Mouse (Mus musculus) cerebellum, adult (tissue): ENCODE measurements around the gene Pmpca.
A peak's percentile ranks its signal among the peaks of the same experiment; 100 is the strongest.
"Not testable (repeated sequence)": the region's sequence is repeated elsewhere in the genome, so short reads cannot be mapped to it uniquely, and the experiment has no call there.

Experiments used
- ATAC-seq: cut with Nextera tagmentation; 2 replicates; pipeline ENCODE4 v1.9.2; 2017; ENCODE audit warnings: mild to moderate bottlenecking, moderate library complexity, mixed read lengths; ENCODE audit not compliant: insufficient number of reproducible peaks, low FRiP score, low TSS enrichment

The Pmpca gene

GRCm38 (mm10) chr2:26367911-26368310 lies 21.2 kb upstream of the Pmpca start:
- no peak for ATAC-seq

GRCm38 (mm10) chr2:26368572-26368971 lies 20.6 kb upstream of the Pmpca start:
- ATAC-seq: no peak

- no peak for ATAC-seq
These were observed 16.7 kb upstream of the Pmpca start for GRCm38 (mm10) chr2:26372396-26372795.

- peak; percentile 90 for ATAC-seq
These were observed 8.9 kb upstream of the Pmpca start, which contains the start of gene Snapc4 for GRCm38 (mm10) chr2:26380131-26380771. Gene Snapc4 (minus strand): TSS chr2:26380653.

GRCm38 (mm10) chr2:26380871-26381270 lies 8.3 kb upstream of the Pmpca start:
- ATAC-seq: not testable (repeated sequence)

GRCm38 (mm10) chr2:26387713-26388112 lies 1.4 kb upstream of the Pmpca start:
- ATAC-seq: no peak

- 0 out of 2 replicates have a peak, but pooled peaks have one; percentile 54 for ATAC-seq
These were observed 421 bp upstream of the Pmpca start for GRCm38 (mm10) chr2:26388682-26389153.

GRCm38 (mm10) chr2:26390954-26391353 lies 1.8 kb downstream of the Pmpca start:
- no peak for ATAC-seq

GRCm38 (mm10) chr2:26391617-26392016 lies 2.5 kb downstream of the Pmpca start:
- ATAC-seq: no peak

GRCm38 (mm10) chr2:26398978-26399377 lies 9.8 kb downstream of the Pmpca start:
- ATAC-seq: no peak

- no peak for ATAC-seq
These were observed 10.5 kb downstream of the Pmpca start for GRCm38 (mm10) chr2:26399647-26400046.

GRCm38 (mm10) chr2:26400296-26400695 lies 11.2 kb downstream of the Pmpca start:
- ATAC-seq: no peak

GRCm38 (mm10) chr2:26401023-26401422 lies 11.9 kb downstream of the Pmpca start:
- ATAC-seq: no peak

- ATAC-seq: no peak
These were observed 13.1 kb downstream of the Pmpca start for GRCm38 (mm10) chr2:26402265-26402664.

GRCm38 (mm10) chr2:26403306-26403705 lies 14.2 kb downstream of the Pmpca start:
- ATAC-seq: no peak

GRCm38 (mm10) chr2:26408515-26409356 lies 19.6 kb downstream of the Pmpca start, which contains the start of gene Inpp5e:
Gene Inpp5e (minus strand): TSS chr2:26409203.
- ATAC-seq: peak; percentile 81

GRCm38 (mm10) chr2:26409362-26409761 lies 20.2 kb downstream of the Pmpca start:
- ATAC-seq: no peak

- ATAC-seq: no peak
These were observed 21.0 kb downstream of the Pmpca start for GRCm38 (mm10) chr2:26410091-26410490.

GRCm38 (mm10) chr2:26410931-26411411 lies 21.8 kb downstream of the Pmpca start:
- ATAC-seq: no peak

GRCm38 (mm10) chr2:26417066-26417465 lies 27.9 kb downstream of the Pmpca start:
- no peak for ATAC-seq

GRCm38 (mm10) chr2:26418120-26418519 lies 29.0 kb downstream of the Pmpca start:
- no peak for ATAC-seq
